Mouse (Mus musculus) embryonic facial prominence, embryonic 15.5 days (tissue): ENCODE data around the gene Nln. TPM values are rescaled to one million over a fixed set of nuclear protein-coding genes. Genes with fewer than 3 reads are reported as not detected.
A peak's percentile ranks its signal among the peaks of the same experiment; 100 is the strongest.

Source experiments
- ATAC-seq: fragments of 200-750 bp; cut with Nextera tagmentation; 2 replicates; pipeline ENCODE4 v1.8.0; 2017; ENCODE audit warnings: low read depth, moderate TSS enrichment; ENCODE audit not compliant: insufficient number of reproducible peaks, low FRiP score, low TSS enrichment
- H3K27ac ChIP-seq: fragments of 300-500 bp; sonication (generic); replicated peaks from 2 replicates; pipeline ENCODE4 v1.5.1; 2015; ENCODE audit warnings: mild to moderate bottlenecking, inconsistent platforms
- H3K27me3 ChIP-seq: fragments of 300-500 bp; sonication (generic); 2 replicates; pipeline ENCODE4 v1.6.1; 2015; ENCODE audit warnings: inconsistent platforms
- H3K36me3 ChIP-seq: fragments of 300-500 bp; sonication (generic); 2 replicates; pipeline ENCODE4 v1.6.1; 2015; ENCODE audit warnings: mild to moderate bottlenecking, inconsistent platforms
- H3K4me1 ChIP-seq: fragments of 300-500 bp; sonication (generic); 2 replicates; pipeline ENCODE4 v1.6.1; 2015; ENCODE audit warnings: inconsistent platforms
- H3K4me2 ChIP-seq: fragments of 300-500 bp; sonication (generic); replicated peaks from 2 replicates; pipeline ENCODE4 v1.6.1; 2015; ENCODE audit warnings: mild to moderate bottlenecking, inconsistent platforms
- H3K4me3 ChIP-seq: fragments of 300-500 bp; sonication (generic); replicated peaks from 2 replicates; pipeline ENCODE4 v1.5.1; 2015; ENCODE audit warnings: mild to moderate bottlenecking, inconsistent platforms
- H3K9ac ChIP-seq: fragments of 300-500 bp; sonication (generic); 2 replicates; pipeline ENCODE4 v1.6.1; 2015; ENCODE audit warnings: inconsistent platforms
- H3K9me3 ChIP-seq: fragments of 300-500 bp; sonication (generic); replicated peaks from 2 replicates; pipeline ENCODE4 v1.6.1; 2016; ENCODE audit warnings: inconsistent platforms
- WGBS: fragments of 180-500 bp; shearing (Covaris S2); methylation state at CpG from one replicate; pipeline ENCODE4 v1.1.7; 2015; 5-methylcytosine and 5-hydroxymethylcytosine counted together
- polyA plus RNA-seq: library from polyadenylated mRNA; unstranded; fragments of >200 nt; fragmentation: Nextera tagmentation; extraction: Ambion mirVana; gene quantifications from 2 replicates; pipeline ENCODE4 v1.2.1, GENCODE M21; 2015

The Nln gene
- 15.7 and 18.8 TPM in 2 replicates for polyA plus RNA-seq

- H3K27ac ChIP-seq, result peak within 1 kb of the TSS; percentile 72
- H3K4me1 ChIP-seq, result peaks cover 3% of the 10 kb centered on the region
- 0% methylated on average over 26 of the region's 44 CpGs for WGBS
- H3K4me2 ChIP-seq, result peak within 1 kb of the TSS; percentile 99
- peak; percentile 96 for ATAC-seq
- 0 out of 2 replicates have a peak, but pooled peaks cover 6% of the 10 kb centered on the region for H3K36me3 ChIP-seq
- H3K27me3 ChIP-seq, result no peaks in the 10 kb centered on the region
- H3K9ac ChIP-seq, result peak within 1 kb of the TSS; percentile 60
- peak within 1 kb of the TSS; percentile 84 for H3K4me3 ChIP-seq
- H3K9me3 ChIP-seq, result no peaks in the 10 kb centered on the region
These were observed at the start of gene Nln, which contains the start of gene Sgtb for GRCm38 (mm10) chr13:104109288-104109815. TSS of gene Nln (minus strand) at chr13:104109614. TSS of gene Sgtb (plus strand) at chr13:104109741.

DNA sequence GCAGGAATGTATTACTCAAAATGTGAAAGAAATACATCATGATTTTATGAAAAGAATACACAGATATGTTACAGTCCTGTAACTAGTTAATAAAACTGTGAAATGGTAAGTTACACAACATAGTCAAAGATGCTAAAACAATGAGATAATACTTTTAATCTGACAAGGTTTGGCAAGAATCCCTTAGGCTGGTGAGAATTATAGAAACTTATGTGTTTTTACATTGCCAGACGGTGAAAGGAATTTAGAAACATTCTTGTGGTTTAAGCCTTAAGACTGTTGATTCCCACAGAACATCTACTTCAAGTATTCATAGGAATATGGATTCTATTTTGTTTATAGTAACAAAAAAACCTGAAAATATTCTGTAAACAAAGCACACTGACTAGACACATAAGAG is 46.3 kb upstream of the Nln start:
- WGBS, result 19% methylated on average over 1 of the region's 1 CpGs

GRCm38 (mm10) chr13:104155106-104155505 is 45.7 kb upstream of the Nln start:
- H3K4me3 ChIP-seq, result no peak overlapping the region
- H3K27ac ChIP-seq, result 0 out of 2 replicates have a peak overlapping the region, but pooled peaks have one; percentile 8
- H3K9ac ChIP-seq, result no peak overlapping the region
- no peaks in the 10 kb centered on the region for H3K27me3 ChIP-seq
- H3K36me3 ChIP-seq, result peaks cover 31% of the 10 kb centered on the region
- no peaks in the 10 kb centered on the region for H3K9me3 ChIP-seq
- ATAC-seq, result no peak
- H3K4me1 ChIP-seq, result no peaks in the 10 kb centered on the region
- 61% methylated on average over 7 of the region's 7 CpGs for WGBS
- H3K4me2 ChIP-seq, result no peak overlapping the region

More for the DNA sequence above, 46.3 kb upstream of the Nln start:
- no peak overlapping the region for H3K9ac ChIP-seq
- H3K27ac ChIP-seq, result no peak overlapping the region
- no peak for ATAC-seq
- no peaks in the 10 kb centered on the region for H3K9me3 ChIP-seq
- peaks cover 35% of the 10 kb centered on the region for H3K36me3 ChIP-seq
- H3K27me3 ChIP-seq, result no peaks in the 10 kb centered on the region
- H3K4me2 ChIP-seq, result no peak overlapping the region
- H3K4me3 ChIP-seq, result no peak overlapping the region
- no peaks in the 10 kb centered on the region for H3K4me1 ChIP-seq

DNA sequence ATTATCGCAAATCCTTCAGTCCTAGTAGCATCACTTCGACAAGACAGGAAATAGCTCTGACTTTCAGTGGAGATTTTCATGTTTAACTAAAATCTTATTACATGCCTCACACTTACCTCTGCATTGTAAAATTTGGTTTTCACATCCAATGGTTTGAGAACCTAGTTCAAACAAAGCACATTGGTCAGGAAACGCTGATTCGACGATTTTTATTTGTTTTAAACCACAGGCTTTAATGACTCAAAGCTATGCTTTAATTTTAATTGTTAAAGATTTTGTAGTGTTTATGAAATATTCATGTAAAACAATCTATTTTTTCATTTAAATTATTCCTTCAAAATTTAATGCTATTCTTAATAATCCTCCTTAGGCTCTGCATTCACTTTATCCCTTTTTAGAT is 44.8 kb upstream of the Nln start:
- Histone ChIP-seq H3K4me1 (no peaks in the 10 kb centered on the region), H3K4me3 (no peak overlapping the region), H3K27me3 (no peaks in the 10 kb centered on the region), H3K36me3 (peaks cover 24% of the 10 kb centered on the region), H3K9ac (no peak overlapping the region), H3K4me2 (no peak overlapping the region), H3K9me3 (no peaks in the 10 kb centered on the region), H3K27ac (no peak overlapping the region)
- WGBS, result 94% methylated on average over 5 of the region's 5 CpGs
- ATAC-seq, result no peak

DNA sequence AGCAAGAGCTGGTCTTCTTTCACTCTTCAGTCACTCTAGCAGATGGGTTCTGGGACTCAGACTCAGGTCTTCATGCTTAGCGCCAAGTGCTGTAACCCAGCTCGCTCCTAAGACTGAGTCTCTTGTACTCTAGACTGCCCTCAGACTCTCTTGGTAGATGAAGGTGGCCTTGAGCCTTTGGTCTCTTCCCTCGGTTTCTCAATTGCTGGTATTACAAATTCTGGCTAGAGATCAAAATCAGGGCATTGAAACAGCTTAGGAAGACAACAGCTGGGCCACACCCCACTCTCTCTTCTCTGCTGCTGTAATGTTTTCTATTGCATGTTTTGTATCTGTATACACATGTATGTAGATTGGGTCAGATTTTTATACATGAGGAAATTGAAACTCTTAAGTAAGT is 36.2 kb upstream of the Nln start:
- no peak overlapping the region for H3K27ac ChIP-seq
- H3K4me2 ChIP-seq, result no peak overlapping the region
- H3K9ac ChIP-seq, result no peak overlapping the region
- H3K4me3 ChIP-seq, result no peak overlapping the region
- no peak for ATAC-seq
- peaks cover 61% of the 10 kb centered on the region for H3K36me3 ChIP-seq
- no peaks in the 10 kb centered on the region for H3K9me3 ChIP-seq
- 86% methylated on average over 3 of the region's 3 CpGs for WGBS
- H3K27me3 ChIP-seq, result no peaks in the 10 kb centered on the region
- H3K4me1 ChIP-seq, result no peaks in the 10 kb centered on the region

DNA sequence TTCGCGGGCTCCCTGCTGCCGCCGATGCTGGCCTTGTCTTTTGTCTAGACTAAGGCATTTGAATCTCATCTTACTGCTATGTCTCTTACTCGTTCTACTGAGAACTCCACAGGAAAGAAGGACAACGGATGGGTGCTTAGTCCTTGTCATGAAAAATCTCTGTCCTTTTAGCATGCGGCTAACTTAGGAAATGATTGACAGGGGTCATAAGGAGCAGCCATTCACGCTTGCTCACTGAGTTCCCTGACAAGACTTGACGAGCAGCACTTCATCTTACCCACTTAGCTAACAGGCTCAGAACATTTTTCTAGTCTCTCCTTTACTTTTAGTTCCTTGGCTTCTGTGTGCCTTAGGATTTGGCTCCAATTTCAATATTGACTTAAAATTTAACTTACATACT is 35.5 kb upstream of the Nln start:
- WGBS, result 76% methylated on average over 9 of the region's 9 CpGs
- Histone ChIP-seq H3K4me1 (no peaks in the 10 kb centered on the region), H3K36me3 (peaks cover 69% of the 10 kb centered on the region), H3K9me3 (no peaks in the 10 kb centered on the region), H3K27ac (no peak overlapping the region), H3K4me2 (no peak overlapping the region), H3K4me3 (no peak overlapping the region), H3K9ac (no peak overlapping the region), H3K27me3 (no peaks in the 10 kb centered on the region)
- ATAC-seq, result no peak

DNA sequence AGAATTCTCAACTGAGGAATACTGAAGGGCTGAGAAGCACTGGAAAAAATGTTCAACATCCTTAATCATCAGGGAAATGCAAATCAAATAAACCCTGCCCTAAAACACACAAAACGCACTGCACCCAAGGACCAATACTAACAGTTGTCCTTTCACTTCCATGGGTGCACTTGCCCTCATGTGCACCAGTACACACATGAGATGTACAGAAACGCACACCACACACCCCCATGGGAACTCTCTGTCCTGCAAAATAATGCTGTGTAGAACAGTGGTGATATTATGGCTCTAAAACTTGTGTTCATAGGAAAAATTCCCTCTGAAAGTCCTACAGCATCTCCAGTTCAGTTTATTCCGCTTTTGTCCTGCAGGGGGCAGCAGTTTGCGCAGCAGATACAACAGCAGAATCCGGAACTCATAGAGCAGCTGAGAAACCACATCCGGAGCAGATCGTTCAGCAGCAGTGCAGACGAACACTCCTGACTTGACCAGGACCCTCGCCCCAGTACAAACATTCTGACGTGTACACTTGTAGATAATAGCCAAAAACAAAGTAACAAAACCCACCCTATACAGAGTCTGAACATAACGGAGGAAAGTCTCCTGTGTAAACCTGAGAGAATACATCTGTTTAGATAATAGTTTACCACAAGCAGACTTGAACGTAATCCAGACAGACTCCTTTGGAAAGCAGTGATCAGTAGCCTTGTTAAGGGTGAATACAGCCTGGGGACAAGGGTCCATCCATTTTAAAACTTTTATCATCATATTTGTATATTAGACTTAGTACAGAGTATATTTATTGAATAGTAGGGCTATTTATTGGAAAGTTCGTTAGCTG is 30.2 kb upstream of the Nln start:
- no peaks in the 10 kb centered on the region for H3K4me1 ChIP-seq
- H3K27me3 ChIP-seq, result no peaks in the 10 kb centered on the region
- H3K4me2 ChIP-seq, result 0 out of 2 replicates have a peak overlapping the region, but pooled peaks have one; percentile 23
- H3K36me3 ChIP-seq, result peaks cover 38% of the 10 kb centered on the region
- no peak overlapping the region for H3K4me3 ChIP-seq
- no peak overlapping the region for H3K27ac ChIP-seq
- no peak for ATAC-seq
- no peaks in the 10 kb centered on the region for H3K9me3 ChIP-seq
- 41% methylated on average over 13 of the region's 13 CpGs for WGBS
- no peak overlapping the region for H3K9ac ChIP-seq

DNA sequence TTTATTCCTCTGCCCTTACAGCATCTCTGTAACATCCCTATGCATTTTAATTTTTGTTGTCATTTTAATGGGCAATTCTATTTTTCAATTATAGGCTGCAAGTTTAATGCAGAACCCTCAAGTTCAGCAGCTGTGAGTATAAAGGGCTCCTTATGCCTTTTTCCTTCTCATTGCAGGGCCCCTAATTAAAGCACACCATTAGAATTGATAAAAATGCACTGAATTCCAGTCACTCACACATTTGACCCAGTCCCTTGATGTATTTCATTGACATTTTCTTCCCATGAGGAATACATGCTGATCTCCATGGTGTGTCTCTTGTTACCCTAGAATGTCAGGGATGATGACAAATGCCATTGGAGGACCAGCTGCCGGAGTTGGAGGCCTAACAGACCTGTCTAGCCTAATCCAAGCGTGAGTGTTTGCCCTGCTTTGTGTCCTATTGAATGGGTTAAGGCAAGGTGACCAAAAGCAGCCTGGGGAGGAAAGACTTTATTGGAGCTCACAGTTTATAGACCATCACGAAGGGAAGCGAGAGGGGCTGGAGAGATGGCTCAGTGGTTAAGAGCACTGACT is 25.2 kb upstream of the Nln start:
- Histone ChIP-seq H3K4me2 (no peak overlapping the region), H3K9ac (no peak overlapping the region), H3K27me3 (no peaks in the 10 kb centered on the region), H3K4me3 (no peak overlapping the region), H3K36me3 (0 out of 2 replicates have a peak, but pooled peaks cover 11% of the 10 kb centered on the region), H3K4me1 (no peaks in the 10 kb centered on the region), H3K9me3 (no peaks in the 10 kb centered on the region), H3K27ac (no peak overlapping the region)
- no peak for ATAC-seq
- WGBS, result 84% methylated on average over 4 of the region's 4 CpGs

- Histone ChIP-seq H3K27me3 (no peaks in the 10 kb centered on the region), H3K9me3 (no peaks in the 10 kb centered on the region), H3K4me2 (no peak overlapping the region), H3K9ac (no peak overlapping the region), H3K27ac (no peak overlapping the region), H3K4me3 (no peak overlapping the region), H3K36me3 (0 out of 2 replicates have a peak, but pooled peaks cover 6% of the 10 kb centered on the region), H3K4me1 (no peaks in the 10 kb centered on the region)
- no peak for ATAC-seq
- WGBS, result 88% methylated on average over 2 of the region's 2 CpGs
These were observed 23.1 kb upstream of the Nln start for GRCm38 (mm10) chr13:104132561-104132960.

DNA sequence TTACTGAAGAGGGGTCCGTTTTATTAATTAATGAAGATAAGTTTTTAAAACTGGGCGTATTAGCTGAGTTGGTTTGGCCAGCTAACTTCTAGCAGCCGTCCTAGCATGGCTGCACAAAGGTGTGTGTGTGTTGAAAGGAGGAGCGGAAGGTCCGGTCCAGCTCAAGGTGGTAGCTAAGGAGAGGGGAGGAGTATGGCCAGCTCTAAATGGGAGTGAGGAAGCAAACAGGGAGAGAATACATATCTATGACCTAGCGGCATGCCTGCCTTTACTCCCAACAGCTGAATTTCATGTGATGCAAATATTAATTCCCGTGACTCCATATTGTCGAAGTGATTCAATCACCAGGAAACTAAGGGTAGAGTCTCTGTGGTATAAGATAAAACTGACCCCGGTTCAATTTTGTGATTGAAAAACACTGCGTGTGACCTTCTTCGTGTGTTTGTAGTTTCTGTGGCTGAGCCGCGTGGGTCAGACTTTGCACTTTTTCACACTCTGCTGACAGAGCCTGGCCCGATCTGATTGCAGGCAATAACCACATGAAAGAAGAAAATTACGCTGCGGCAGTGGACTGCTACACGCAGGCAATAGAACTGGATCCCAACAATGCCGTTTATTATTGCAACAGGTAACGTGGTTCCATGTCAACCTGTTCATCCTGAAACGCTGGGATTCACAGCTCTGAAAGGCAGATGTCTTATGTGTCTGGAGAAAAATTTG is 14.4 kb upstream of the Nln start:
- no peak overlapping the region for H3K4me3 ChIP-seq
- no peak overlapping the region for H3K27ac ChIP-seq
- H3K36me3 ChIP-seq, result peaks cover 9% of the 10 kb centered on the region
- H3K4me1 ChIP-seq, result no peaks in the 10 kb centered on the region
- H3K9me3 ChIP-seq, result no peaks in the 10 kb centered on the region
- H3K27me3 ChIP-seq, result no peaks in the 10 kb centered on the region
- no peak overlapping the region for H3K9ac ChIP-seq
- 87% methylated on average over 20 of the region's 20 CpGs for WGBS
- no peak overlapping the region for H3K4me2 ChIP-seq
- no peak for ATAC-seq
